Mouse (Mus musculus) liver, postnatal 0 days (tissue): ENCODE results near the gene Fam57b.

ENCODE experiments used
- CTCF ChIP-seq: sonication (generic); IDR thresholded peaks from 2 replicates; pipeline ENCODE4 v1.5.1; 2016; ENCODE audit warnings: antibody characterized with exemption, low read depth
- EP300 ChIP-seq: IDR thresholded peaks from 2 replicates; pipeline ENCODE4 v1.6.1; 2016; ENCODE audit warnings: antibody characterized with exemption, low read depth, mild to moderate bottlenecking

- TF ChIP-seq EP300 (no peak), CTCF (no peak)
These were observed 26.5 kb downstream of the Fam57b start for GRCm38 (mm10) chr7:126823940-126824339.
